Mouse (Mus musculus): ENCODE data around the gene Armc12. TPM values are rescaled to one million over a fixed set of nuclear protein-coding genes. Genes with fewer than 3 reads are reported as not detected.

The Armc12 gene
- polyA plus RNA-seq, 1 experiment from 2014 or later, result not detected

DNA sequence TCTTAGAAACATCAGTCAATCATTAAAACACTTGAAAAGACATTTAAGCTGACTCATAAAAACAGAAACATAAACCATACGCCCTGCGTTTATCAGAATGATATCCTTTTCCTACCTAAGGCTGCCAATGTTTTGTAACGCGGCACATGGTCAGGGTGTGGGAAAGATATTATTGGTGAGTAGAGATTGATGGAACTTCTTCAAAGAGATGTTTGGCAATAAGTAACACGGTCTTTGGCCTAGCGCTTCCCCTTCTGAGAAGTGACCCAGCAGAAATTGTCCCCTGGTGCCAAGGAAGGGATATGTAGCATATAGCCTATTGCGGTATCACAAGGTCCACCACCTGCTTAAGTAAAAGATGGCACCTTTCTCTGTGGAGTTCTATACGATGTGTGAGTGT lies 34.8 kb upstream of the Armc12 start:
- WGBS, result 79% methylated on average over 8 of the region's 8 CpGs
- no peak for ATAC-seq (ENCODE audit: low read depth)
- Histone ChIP-seq H3K4me2 (ENCODE audit: low read depth, low read length) (no peak overlapping the region), H3K4me1 (replicated peaks; ENCODE audit: control insufficient read depth, insufficient read depth, low read length) (no peaks in the 10 kb centered on the region), H3K9ac (ENCODE audit: low read length) (no peak overlapping the region), H3K36me3 (ENCODE audit: control insufficient read depth, insufficient read depth, low read length) (no peaks in the 10 kb centered on the region), H3K27ac (ENCODE audit: low read length) (no peak overlapping the region), H3K27me3 (ENCODE audit: control insufficient read depth, insufficient read depth, low read depth, low read length) (no peaks in the 10 kb centered on the region), H3K4me3 (ENCODE audit: low read length) (no peak overlapping the region), H3K9me3 (ENCODE audit: control insufficient read depth, low read length) (no peaks in the 10 kb centered on the region)

- H3K4me1 ChIP-seq (replicated peaks; ENCODE audit: control insufficient read depth, insufficient read depth, low read length), result no peaks in the 10 kb centered on the region
- WGBS, result 62% methylated on average over 2 of the region's 2 CpGs
- H3K36me3 ChIP-seq (ENCODE audit: control insufficient read depth, insufficient read depth, low read length), result no peaks in the 10 kb centered on the region
- H3K27ac ChIP-seq (ENCODE audit: low read length), result no peak overlapping the region
- H3K27me3 ChIP-seq (ENCODE audit: control insufficient read depth, insufficient read depth, low read depth, low read length), result no peaks in the 10 kb centered on the region
- no peaks in the 10 kb centered on the region for H3K9me3 ChIP-seq (ENCODE audit: control insufficient read depth, low read length)
- H3K4me3 ChIP-seq (ENCODE audit: low read length), result no peak overlapping the region
- no peak for ATAC-seq (ENCODE audit: low read depth)
- H3K4me2 ChIP-seq (ENCODE audit: low read depth, low read length), result no peak overlapping the region
- no peak overlapping the region for H3K9ac ChIP-seq (ENCODE audit: low read length)
Measured at GRCm38 (mm10) chr17:28499190-28499589, 31.4 kb upstream of the Armc12 start.

- Histone ChIP-seq H3K4me1 (replicated peaks; ENCODE audit: control insufficient read depth, insufficient read depth, low read length) (no peaks in the 10 kb centered on the region), H3K36me3 (ENCODE audit: control insufficient read depth, insufficient read depth, low read length) (no peaks in the 10 kb centered on the region), H3K9ac (ENCODE audit: low read length) (no peak overlapping the region), H3K9me3 (ENCODE audit: control insufficient read depth, low read length) (no peaks in the 10 kb centered on the region), H3K27ac (ENCODE audit: low read length) (no peak overlapping the region), H3K4me2 (ENCODE audit: low read depth, low read length) (no peak overlapping the region), H3K27me3 (ENCODE audit: control insufficient read depth, insufficient read depth, low read depth, low read length) (no peaks in the 10 kb centered on the region), H3K4me3 (ENCODE audit: low read length) (no peak overlapping the region)
- WGBS, result 71% methylated on average over 3 of the region's 3 CpGs
- no peak for ATAC-seq (ENCODE audit: low read depth)
Measured at GRCm38 (mm10) chr17:28500465-28500864, 30.1 kb upstream of the Armc12 start.

DNA sequence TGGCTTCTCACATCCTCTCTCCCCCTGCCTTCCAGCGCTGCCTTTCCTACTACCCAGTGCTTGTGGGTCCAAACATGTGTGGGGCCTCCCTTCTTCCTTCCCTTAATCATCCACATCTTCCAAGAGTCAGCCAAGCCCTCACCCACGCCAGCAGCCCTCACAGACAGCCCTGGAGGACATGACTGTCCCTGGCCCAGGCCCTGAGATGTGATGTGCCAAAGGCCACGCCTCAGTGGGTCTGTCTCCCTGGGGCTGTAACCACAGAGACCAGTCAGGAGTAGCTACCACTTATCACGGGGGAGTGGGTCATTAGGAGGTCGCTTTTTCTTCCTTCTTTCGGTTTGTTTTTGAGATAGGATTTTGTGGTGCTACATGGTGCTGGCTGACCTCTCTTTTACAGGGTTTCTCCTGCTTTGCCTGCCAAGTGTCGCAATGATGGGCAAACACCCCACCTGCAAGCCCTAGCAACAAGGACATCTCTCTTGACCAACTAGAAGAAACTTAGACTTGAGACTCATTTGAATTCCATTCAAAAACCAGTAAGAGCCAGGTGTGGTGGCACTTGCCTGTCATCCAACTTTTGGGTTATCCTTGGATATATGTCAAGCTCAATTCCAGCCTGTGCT lies 28.3 kb upstream of the Armc12 start:
- Histone ChIP-seq H3K4me2 (ENCODE audit: low read depth, low read length) (no peak overlapping the region), H3K27ac (ENCODE audit: low read length) (no peak overlapping the region), H3K9ac (ENCODE audit: low read length) (no peak overlapping the region), H3K9me3 (ENCODE audit: control insufficient read depth, low read length) (no peaks in the 10 kb centered on the region), H3K4me3 (ENCODE audit: low read length) (no peak overlapping the region), H3K36me3 (ENCODE audit: control insufficient read depth, insufficient read depth, low read length) (no peaks in the 10 kb centered on the region), H3K27me3 (ENCODE audit: control insufficient read depth, insufficient read depth, low read depth, low read length) (no peaks in the 10 kb centered on the region), H3K4me1 (replicated peaks; ENCODE audit: control insufficient read depth, insufficient read depth, low read length) (peaks cover 5% of the 10 kb centered on the region)
- ATAC-seq (ENCODE audit: low read depth), result no peak
- 48% methylated on average over 7 of the region's 7 CpGs for WGBS

DNA sequence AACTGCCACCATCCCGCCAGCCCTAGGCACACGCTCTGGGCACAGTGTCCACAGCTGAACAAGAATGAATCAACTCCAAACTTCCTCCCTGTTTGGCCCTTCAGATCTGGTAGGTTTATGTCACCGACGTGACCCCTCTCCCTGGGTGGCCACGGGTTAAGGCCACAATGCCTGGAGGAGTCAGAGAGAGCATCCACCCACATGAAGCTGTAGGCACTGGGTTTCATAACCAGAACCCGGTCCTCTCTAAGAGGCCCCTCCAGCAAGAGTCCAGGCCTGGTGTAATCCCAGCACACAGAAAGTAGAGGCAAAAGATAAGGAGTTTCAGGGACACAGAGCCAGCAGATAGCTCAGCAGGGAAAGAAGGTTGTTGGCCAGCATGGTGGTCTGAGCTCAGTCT lies 26.4 kb upstream of the Armc12 start:
- no peak overlapping the region for H3K27ac ChIP-seq (ENCODE audit: low read length)
- H3K4me3 ChIP-seq (ENCODE audit: low read length), result no peak overlapping the region
- no peak for ATAC-seq (ENCODE audit: low read depth)
- H3K4me1 ChIP-seq (replicated peaks; ENCODE audit: control insufficient read depth, insufficient read depth, low read length), result peaks cover 8% of the 10 kb centered on the region
- no peaks in the 10 kb centered on the region for H3K9me3 ChIP-seq (ENCODE audit: control insufficient read depth, low read length)
- no peaks in the 10 kb centered on the region for H3K36me3 ChIP-seq (ENCODE audit: control insufficient read depth, insufficient read depth, low read length)
- 62% methylated on average over 6 of the region's 6 CpGs for WGBS
- no peak overlapping the region for H3K9ac ChIP-seq (ENCODE audit: low read length)
- no peaks in the 10 kb centered on the region for H3K27me3 ChIP-seq (ENCODE audit: control insufficient read depth, insufficient read depth, low read depth, low read length)
- no peak overlapping the region for H3K4me2 ChIP-seq (ENCODE audit: low read depth, low read length)

GRCm38 (mm10) chr17:28505591-28505990 lies 25.0 kb upstream of the Armc12 start:
- Histone ChIP-seq H3K4me1 (replicated peaks; ENCODE audit: control insufficient read depth, insufficient read depth, low read length) (peaks cover 12% of the 10 kb centered on the region), H3K9me3 (ENCODE audit: control insufficient read depth, low read length) (no peaks in the 10 kb centered on the region), H3K27ac (ENCODE audit: low read length) (no peak overlapping the region), H3K27me3 (ENCODE audit: control insufficient read depth, insufficient read depth, low read depth, low read length) (no peaks in the 10 kb centered on the region), H3K9ac (ENCODE audit: low read length) (no peak overlapping the region), H3K36me3 (ENCODE audit: control insufficient read depth, insufficient read depth, low read length) (no peaks in the 10 kb centered on the region), H3K4me3 (ENCODE audit: low read length) (no peak overlapping the region), H3K4me2 (ENCODE audit: low read depth, low read length) (no peak overlapping the region)
- 78% methylated on average over 4 of the region's 4 CpGs for WGBS
- ATAC-seq (ENCODE audit: low read depth), result no peak

- WGBS, result 22% methylated on average over 5 of the region's 5 CpGs
- H3K27ac ChIP-seq (ENCODE audit: low read length), result no peak overlapping the region
Measured at GRCm38 (mm10) chr17:28506895-28507294, 23.7 kb upstream of the Armc12 start.

DNA sequence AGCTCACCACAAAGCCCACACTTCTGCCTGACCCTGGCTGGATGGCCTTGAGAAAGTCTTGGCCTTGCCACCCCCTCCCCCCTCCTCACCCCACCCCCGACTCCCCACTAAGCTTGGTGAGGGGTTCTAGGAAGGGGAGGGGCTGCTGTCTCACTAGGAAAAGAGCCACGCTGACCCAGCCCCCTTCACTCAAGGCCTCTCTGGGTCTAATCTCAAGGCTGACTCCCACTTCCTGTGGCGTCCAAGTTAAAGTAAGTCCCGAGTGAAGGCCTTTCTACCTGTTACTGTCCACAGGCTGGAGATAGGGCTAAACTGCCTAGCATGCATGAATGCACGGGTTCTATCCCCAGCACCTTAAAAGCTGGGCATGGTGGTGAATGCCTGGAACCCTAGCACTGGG lies 23.1 kb upstream of the Armc12 start:
- 20% methylated on average over 5 of the region's 5 CpGs for WGBS
- Histone ChIP-seq H3K9ac (ENCODE audit: low read length) (peak overlapping the region; percentile 1; the same call in 1 of the 2 replicates), H3K4me2 (ENCODE audit: low read depth, low read length) (no peak overlapping the region), H3K27me3 (ENCODE audit: control insufficient read depth, insufficient read depth, low read depth, low read length) (no peaks in the 10 kb centered on the region), H3K27ac (ENCODE audit: low read length) (no peak overlapping the region), H3K36me3 (ENCODE audit: control insufficient read depth, insufficient read depth, low read length) (no peaks in the 10 kb centered on the region), H3K4me3 (ENCODE audit: low read length) (no peak overlapping the region), H3K9me3 (ENCODE audit: control insufficient read depth, low read length) (no peaks in the 10 kb centered on the region), H3K4me1 (replicated peaks; ENCODE audit: control insufficient read depth, insufficient read depth, low read length) (peaks cover 21% of the 10 kb centered on the region)
- no peak for ATAC-seq (ENCODE audit: low read depth)

More at GRCm38 (mm10) chr17:28506895-28507294, 23.7 kb upstream of the Armc12 start:
- H3K27me3 ChIP-seq (ENCODE audit: control insufficient read depth, insufficient read depth, low read depth, low read length), result no peaks in the 10 kb centered on the region
- peak overlapping the region; percentile 1; the same call in 1 of the 2 replicates for H3K9ac ChIP-seq (ENCODE audit: low read length)
- H3K36me3 ChIP-seq (ENCODE audit: control insufficient read depth, insufficient read depth, low read length), result no peaks in the 10 kb centered on the region
- ATAC-seq (ENCODE audit: low read depth), result no peak
- no peak overlapping the region for H3K4me2 ChIP-seq (ENCODE audit: low read depth, low read length)
- H3K9me3 ChIP-seq (ENCODE audit: control insufficient read depth, low read length), result no peaks in the 10 kb centered on the region
- H3K4me1 ChIP-seq (replicated peaks; ENCODE audit: control insufficient read depth, insufficient read depth, low read length), result peaks cover 18% of the 10 kb centered on the region
- H3K4me3 ChIP-seq (ENCODE audit: low read length), result no peak overlapping the region

- Histone ChIP-seq H3K4me2 (ENCODE audit: low read depth, low read length) (peak overlapping the region; percentile 53), H3K27me3 (ENCODE audit: control insufficient read depth, insufficient read depth, low read depth, low read length) (no peaks in the 10 kb centered on the region), H3K9me3 (ENCODE audit: control insufficient read depth, low read length) (no peaks in the 10 kb centered on the region), H3K4me1 (replicated peaks; ENCODE audit: control insufficient read depth, insufficient read depth, low read length) (peaks cover 29% of the 10 kb centered on the region), H3K4me3 (ENCODE audit: low read length) (peak overlapping the region; percentile 30), H3K27ac (ENCODE audit: low read length) (0 out of 2 replicates have a peak overlapping the region, but pooled peaks have one; percentile 36), H3K36me3 (ENCODE audit: control insufficient read depth, insufficient read depth, low read length) (no peaks in the 10 kb centered on the region), H3K9ac (ENCODE audit: low read length) (peak overlapping the region; percentile 61)
- ATAC-seq (ENCODE audit: low read depth), result peak; percentile 32
- WGBS, result 5% methylated on average over 26 of the region's 28 CpGs
Measured at GRCm38 (mm10) chr17:28510445-28511342, 19.9 kb upstream of the Armc12 start.
